Mouse (Mus musculus) embryonic facial prominence, embryonic 10.5 days (tissue): Measurements from ENCODE around the gene Cpt2. TPM values are rescaled to one million over a fixed set of nuclear protein-coding genes. Genes with fewer than 3 reads are reported as not detected.

Experiments
- DNase-seq: peaks from one replicate; pipeline ENCODE4 v3.0.0-alpha.2; 2017; ENCODE audit warnings: low spot score
- H3K27ac ChIP-seq: fragments of 300-500 bp; sonication (generic); replicated peaks from 2 replicates; pipeline ENCODE4 v1.5.1; 2016; ENCODE audit warnings: mild to moderate bottlenecking
- H3K27me3 ChIP-seq: fragments of 300-500 bp; sonication (generic); replicated peaks from 2 replicates; pipeline ENCODE4 v1.6.1; 2016; ENCODE audit warnings: low read depth, mild to moderate bottlenecking; ENCODE audit not compliant: poor library complexity, severe bottlenecking
- H3K36me3 ChIP-seq: fragments of 300-500 bp; sonication (generic); replicated peaks from 2 replicates; pipeline ENCODE4 v1.6.1; 2016; ENCODE audit warnings: mild to moderate bottlenecking, moderate library complexity
- H3K4me1 ChIP-seq: fragments of 300-500 bp; sonication (generic); 2 replicates; pipeline ENCODE4 v1.6.1; 2016
- H3K4me3 ChIP-seq: fragments of 300-500 bp; sonication (generic); 2 replicates; pipeline ENCODE4 v1.5.1; 2016; ENCODE audit warnings: mild to moderate bottlenecking, moderate library complexity
- H3K9me3 ChIP-seq: fragments of 300-500 bp; sonication (generic); 2 replicates; pipeline ENCODE4 v1.6.1; 2016; ENCODE audit warnings: mild to moderate bottlenecking
- WGBS: fragments of 180-500 bp; shearing (Covaris S2); methylation state at CpG from one replicate; pipeline ENCODE4 v1.1.7; 2016; 5-methylcytosine and 5-hydroxymethylcytosine counted together
- polyA plus RNA-seq: library from polyadenylated mRNA; unstranded; fragments of >200 nt; fragmentation: Nextera tagmentation; extraction: Ambion mirVana; gene quantifications from 2 replicates; pipeline ENCODE4 v1.2.1, GENCODE M21; 2016

Cpt2 gene
- polyA plus RNA-seq, 1 experiment from 2014 or later: 35.7 TPM

GRCm38 (mm10) chr4:107906561-107906960 lies 16.8 kb downstream of the Cpt2 start:
- Histone ChIP-seq H3K4me1 (no peaks in the 10 kb centered on the region), H3K9me3 (no peaks in the 10 kb centered on the region), H3K27me3 (no peaks in the 10 kb centered on the region), H3K36me3 (peaks cover 76% of the 10 kb centered on the region), H3K4me3 (no peak overlapping the region), H3K27ac (no peak overlapping the region)
- no peak for DNase-seq
- WGBS: 94% methylated on average over 9 of the region's 9 CpGs

- H3K9me3 ChIP-seq: no peaks in the 10 kb centered on the region
- H3K4me1 ChIP-seq: no peaks in the 10 kb centered on the region
- peaks cover 77% of the 10 kb centered on the region for H3K36me3 ChIP-seq
- no peak overlapping the region for H3K27ac ChIP-seq
- DNase-seq: no peak
- H3K4me3 ChIP-seq: no peak overlapping the region
- WGBS: 93% methylated on average over 10 of the region's 10 CpGs
- H3K27me3 ChIP-seq: no peaks in the 10 kb centered on the region
Measured at GRCm38 (mm10) chr4:107904252-107904651, 19.2 kb downstream of the Cpt2 start.

- H3K36me3 ChIP-seq: peaks cover 84% of the 10 kb centered on the region
- H3K9me3 ChIP-seq: no peaks in the 10 kb centered on the region
- H3K27ac ChIP-seq: no peak overlapping the region
- 92% methylated on average over 3 of the region's 3 CpGs for WGBS
- no peaks in the 10 kb centered on the region for H3K27me3 ChIP-seq
- H3K4me1 ChIP-seq: no peaks in the 10 kb centered on the region
- no peak for DNase-seq
- H3K4me3 ChIP-seq: no peak overlapping the region
Measured at GRCm38 (mm10) chr4:107900206-107900605, 23.2 kb downstream of the Cpt2 start.

GRCm38 (mm10) chr4:107899211-107899927 lies 24.0 kb downstream of the Cpt2 start:
- DNase-seq: no peak
- peaks cover 83% of the 10 kb centered on the region for H3K36me3 ChIP-seq
- 84% methylated on average over 5 of the region's 5 CpGs for WGBS
- H3K27me3 ChIP-seq: no peaks in the 10 kb centered on the region
- H3K4me1 ChIP-seq: no peaks in the 10 kb centered on the region
- H3K27ac ChIP-seq: no peak overlapping the region
- no peaks in the 10 kb centered on the region for H3K9me3 ChIP-seq
- H3K4me3 ChIP-seq: no peak overlapping the region

- Histone ChIP-seq H3K4me3 (no peak overlapping the region), H3K27ac (no peak overlapping the region), H3K4me1 (peaks cover 18% of the 10 kb centered on the region), H3K36me3 (peaks cover 68% of the 10 kb centered on the region), H3K9me3 (no peaks in the 10 kb centered on the region), H3K27me3 (no peaks in the 10 kb centered on the region)
- WGBS: 81% methylated on average over 2 of the region's 2 CpGs
- DNase-seq: no peak
Measured at GRCm38 (mm10) chr4:107892663-107893062, 30.7 kb downstream of the Cpt2 start.

- peaks cover 68% of the 10 kb centered on the region for H3K36me3 ChIP-seq
- H3K27me3 ChIP-seq: no peaks in the 10 kb centered on the region
- H3K27ac ChIP-seq: peak within 1 kb of the TSS; percentile 90
- WGBS: under 1% methylated on average over 48 of the region's 48 CpGs
- peaks cover 18% of the 10 kb centered on the region for H3K4me1 ChIP-seq
- peak within 1 kb of the TSS; percentile 70 for H3K4me3 ChIP-seq
- DNase-seq: peak; percentile 96
- H3K9me3 ChIP-seq: no peaks in the 10 kb centered on the region
Measured at GRCm38 (mm10) chr4:107889731-107890432, 33.5 kb downstream of the Cpt2 start, which contains the start of gene 0610037L13Rik. Gene 0610037L13Rik (plus strand): TSS chr4:107889813.

- peak overlapping the region; percentile 90 for H3K27ac ChIP-seq
- peak overlapping the region; percentile 70 for H3K4me3 ChIP-seq
- no peaks in the 10 kb centered on the region for H3K27me3 ChIP-seq
- DNase-seq: no peak
- peaks cover 68% of the 10 kb centered on the region for H3K36me3 ChIP-seq
- WGBS: 2% methylated on average over 12 of the region's 12 CpGs
- no peaks in the 10 kb centered on the region for H3K9me3 ChIP-seq
- H3K4me1 ChIP-seq: peaks cover 18% of the 10 kb centered on the region
Measured at GRCm38 (mm10) chr4:107889385-107889730, 34.1 kb downstream of the Cpt2 start.

GRCm38 (mm10) chr4:107886371-107886770 lies 37.0 kb downstream of the Cpt2 start:
- H3K27me3 ChIP-seq: no peaks in the 10 kb centered on the region
- no peak for DNase-seq
- peaks cover 68% of the 10 kb centered on the region for H3K36me3 ChIP-seq
- H3K9me3 ChIP-seq: no peaks in the 10 kb centered on the region
- H3K4me1 ChIP-seq: peaks cover 18% of the 10 kb centered on the region
- H3K27ac ChIP-seq: no peak overlapping the region
- H3K4me3 ChIP-seq: no peak overlapping the region
- WGBS: 81% methylated on average over 7 of the region's 7 CpGs

GRCm38 (mm10) chr4:107881631-107882030 lies 41.8 kb downstream of the Cpt2 start:
- Histone ChIP-seq H3K4me3 (no peak overlapping the region), H3K36me3 (peaks cover 59% of the 10 kb centered on the region), H3K9me3 (no peaks in the 10 kb centered on the region), H3K4me1 (peaks cover 17% of the 10 kb centered on the region), H3K27me3 (no peaks in the 10 kb centered on the region), H3K27ac (no peak overlapping the region)
- no peak for DNase-seq
- 91% methylated on average over 1 of the region's 1 CpGs for WGBS

- no peaks in the 10 kb centered on the region for H3K27me3 ChIP-seq
- H3K9me3 ChIP-seq: no peaks in the 10 kb centered on the region
- peak within 1 kb of the TSS; percentile 90 for H3K27ac ChIP-seq
- peaks cover 37% of the 10 kb centered on the region for H3K36me3 ChIP-seq
- peak; percentile 95 for DNase-seq
- peaks cover 17% of the 10 kb centered on the region for H3K4me1 ChIP-seq
- 4% methylated on average over 48 of the region's 48 CpGs for WGBS
- H3K4me3 ChIP-seq: peak within 1 kb of the TSS; percentile 90
Measured at GRCm38 (mm10) chr4:107879254-107880050, 44.0 kb downstream of the Cpt2 start, which contains the start of gene Magoh. Gene Magoh (plus strand): TSS chr4:107879755.

GRCm38 (mm10) chr4:107864866-107865265 lies 58.5 kb downstream of the Cpt2 start:
- no peak overlapping the region for H3K27ac ChIP-seq
- 83% methylated on average over 4 of the region's 4 CpGs for WGBS
- H3K27me3 ChIP-seq: no peaks in the 10 kb centered on the region
- no peaks in the 10 kb centered on the region for H3K4me1 ChIP-seq
- DNase-seq: no peak
- H3K4me3 ChIP-seq: no peak overlapping the region
- H3K36me3 ChIP-seq: peaks cover 60% of the 10 kb centered on the region
- no peaks in the 10 kb centered on the region for H3K9me3 ChIP-seq

GRCm38 (mm10) chr4:107858995-107859394 lies 64.4 kb downstream of the Cpt2 start:
- H3K27me3 ChIP-seq: no peaks in the 10 kb centered on the region
- peaks cover 91% of the 10 kb centered on the region for H3K36me3 ChIP-seq
- H3K9me3 ChIP-seq: no peaks in the 10 kb centered on the region
- no peak overlapping the region for H3K27ac ChIP-seq
- H3K4me3 ChIP-seq: no peak overlapping the region
- 92% methylated on average over 7 of the region's 7 CpGs for WGBS
- no peaks in the 10 kb centered on the region for H3K4me1 ChIP-seq
- DNase-seq: no peak
